Mouse (Mus musculus) urinary bladder, postnatal 25 days (tissue): ENCODE measurements at regions not wholly inside any gene's neighbourhood (a gene's known extent, or its start where the extent isn't known, plus 50 kb on each side); places are given as distances from the start of the nearest gene placed in this dataset.
"Not testable (repeated sequence)": the region's sequence is repeated elsewhere in the genome, so short reads cannot be mapped to it uniquely, and the experiment has no call there.

Experiments used
- DNase-seq: peaks from one replicate; pipeline ENCODE4 v3.0.0; 2022; ENCODE audit warnings: low spot score

DNA sequence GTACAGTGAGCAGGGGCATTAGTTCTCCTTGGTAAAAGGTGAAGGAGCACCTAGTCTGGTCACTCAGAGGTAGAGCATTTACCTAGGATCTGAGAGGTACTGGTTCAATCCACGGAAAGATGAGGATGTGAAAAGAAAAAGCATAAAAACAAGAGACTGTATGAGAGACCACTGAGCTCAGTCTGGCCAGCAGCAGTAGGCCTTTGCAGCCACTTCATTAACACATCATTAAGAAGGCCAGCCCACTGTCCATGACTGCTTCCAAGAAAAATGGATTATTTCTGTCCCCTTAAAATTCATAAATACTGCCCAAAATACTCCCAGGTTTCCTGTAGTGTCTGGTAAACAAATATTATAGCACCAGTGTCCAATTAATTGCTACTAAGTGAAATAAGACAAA, 499.3 kb upstream of the 4930578C19Rik start:
- no peak for DNase-seq

DNA sequence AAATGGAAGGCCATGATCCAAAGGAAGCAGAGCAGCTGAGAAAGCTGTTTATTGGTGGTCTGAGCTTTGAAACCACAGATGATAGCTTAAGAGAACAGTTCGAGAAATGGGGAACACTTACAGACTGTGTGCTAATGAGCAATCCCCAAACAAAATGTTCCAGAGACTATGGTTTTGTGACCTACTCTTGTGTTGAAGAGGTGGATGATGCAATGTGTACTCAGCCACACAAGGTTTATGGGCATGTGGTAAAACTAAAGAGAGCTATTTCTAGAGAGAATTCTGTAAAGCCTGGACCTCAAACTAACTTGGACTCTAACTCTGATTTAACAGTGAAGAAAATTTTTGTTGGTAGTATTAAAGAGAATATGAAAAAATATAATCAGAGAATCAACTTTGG, 481.4 kb upstream of the 4930578C19Rik start:
- DNase-seq = no peak

DNA sequence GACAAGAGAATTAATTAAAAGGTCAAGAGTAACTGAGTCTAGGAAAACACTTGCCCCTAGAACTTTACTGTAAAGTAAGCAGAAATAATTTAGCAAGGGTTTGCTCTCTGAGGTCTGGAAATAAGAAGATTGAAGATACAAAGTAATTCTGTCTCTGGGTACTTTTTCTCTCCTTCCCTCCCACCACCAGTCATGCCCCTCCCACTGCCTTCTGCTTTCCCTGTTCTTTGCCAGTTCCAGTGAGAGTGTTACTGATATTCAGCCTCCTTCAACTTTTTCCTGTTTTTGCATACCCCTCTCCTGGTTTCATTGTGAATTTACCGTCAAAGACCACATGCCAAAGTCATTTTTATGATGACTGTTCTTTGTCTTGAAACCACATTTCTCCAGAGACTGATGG, 472.1 kb upstream of the 4930578C19Rik start:
- DNase-seq = no peak

DNA sequence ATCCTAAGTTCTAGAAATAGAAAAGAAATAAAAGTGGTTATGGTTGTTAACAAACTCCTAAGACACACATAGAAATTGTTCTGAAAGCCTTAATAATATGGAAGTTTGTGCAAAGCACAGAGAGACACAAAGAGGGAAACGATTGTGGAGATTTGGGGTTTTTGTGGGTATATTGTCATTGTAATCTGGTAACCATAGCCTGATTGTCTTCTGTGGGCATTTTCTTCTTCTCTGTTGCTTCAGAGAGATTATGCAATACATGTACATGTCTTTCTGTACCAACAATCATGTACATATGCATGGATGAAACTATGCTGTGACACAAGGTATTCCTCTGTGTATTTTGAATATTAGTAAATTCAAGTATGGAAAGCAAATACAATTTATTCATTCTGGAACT, 461.9 kb upstream of the 4930578C19Rik start:
- DNase-seq = no peak

DNA sequence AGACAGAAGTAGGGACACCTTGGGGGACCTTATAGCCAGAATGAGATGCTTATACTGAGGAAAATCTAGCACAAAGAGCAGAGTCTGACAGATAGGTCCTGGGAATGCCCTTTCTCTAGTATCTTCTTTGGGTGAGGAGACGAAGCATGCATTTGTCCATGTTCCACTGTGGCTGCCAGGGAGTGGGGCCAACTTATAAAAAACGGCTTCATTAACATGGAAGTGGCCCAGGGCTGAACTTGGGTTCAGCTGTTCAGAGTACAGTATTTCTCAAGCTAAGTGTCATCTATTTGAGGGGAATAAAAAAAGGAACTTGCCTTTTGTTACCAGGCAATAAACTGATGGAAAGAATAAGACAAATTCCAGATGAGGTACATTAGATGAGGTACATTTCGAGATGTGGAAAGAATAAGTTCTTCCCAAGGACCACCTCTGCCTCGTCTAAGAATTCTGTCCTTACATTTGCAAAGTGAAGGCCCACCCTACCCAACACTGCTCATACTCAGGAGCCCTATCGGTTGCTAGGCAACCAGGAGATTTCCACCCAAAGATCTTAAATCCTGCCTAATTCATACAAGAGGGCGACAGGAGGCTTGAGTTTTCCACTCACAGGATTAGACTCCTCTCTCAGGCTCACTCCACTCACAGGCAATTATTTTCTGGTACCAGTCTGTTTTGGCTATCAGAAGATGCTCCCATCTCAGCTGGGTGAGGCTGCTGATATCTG, 460.3 kb upstream of the 4930578C19Rik start:
- no peak for DNase-seq

DNA sequence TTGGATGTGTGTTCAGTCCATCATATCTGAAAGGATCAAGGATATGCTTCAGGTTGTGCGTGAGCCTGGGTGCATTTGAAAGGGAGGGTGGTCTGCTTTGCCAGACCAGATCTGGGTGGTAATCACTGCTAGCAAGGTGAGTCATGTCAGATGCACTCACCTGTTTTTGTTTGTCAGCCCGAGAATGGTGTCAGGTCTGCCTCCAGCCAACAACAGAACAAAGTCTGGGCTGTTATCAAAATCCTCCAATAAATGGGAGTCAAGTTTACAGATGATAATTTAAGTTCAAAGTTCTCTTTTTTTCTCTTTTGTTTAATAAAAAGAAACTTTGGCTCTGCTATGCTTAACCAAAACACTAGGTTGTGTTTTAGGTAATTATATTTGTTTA, 421.6 kb upstream of the 4930578C19Rik start:
- no peak for DNase-seq

DNA sequence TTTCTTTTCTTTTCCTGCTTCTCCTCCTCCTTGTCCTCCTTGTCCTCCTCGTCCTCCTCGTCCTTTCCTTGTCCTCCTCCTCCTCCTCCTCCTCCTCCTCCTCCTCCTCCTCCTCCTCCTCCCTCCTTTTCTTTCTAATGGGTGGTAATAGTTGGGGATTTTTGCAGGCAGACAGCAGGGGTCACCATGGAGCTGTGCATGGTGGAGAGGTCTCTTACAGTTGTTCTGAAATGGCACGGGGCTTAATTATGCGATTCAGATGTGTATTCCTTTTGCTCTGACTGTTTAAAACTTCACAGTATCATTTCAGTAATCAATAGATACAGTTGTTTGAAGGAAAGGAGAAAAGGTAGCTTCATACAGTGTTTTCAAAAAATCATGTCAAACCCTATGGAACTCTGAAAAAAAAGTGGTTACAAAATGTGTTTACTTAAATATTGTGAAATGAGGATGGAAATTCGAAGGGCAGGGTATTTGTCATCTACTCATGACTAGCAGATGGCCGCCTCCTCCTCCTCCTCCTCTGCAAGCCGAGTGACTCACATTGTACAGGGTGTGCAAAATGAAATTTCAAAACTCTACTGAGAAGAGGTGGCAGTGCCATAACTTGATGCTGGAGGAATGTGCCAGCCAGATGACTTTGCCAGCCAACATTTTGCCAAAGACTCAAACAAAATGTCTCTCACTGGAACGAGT, 421.0 kb upstream of the 4930578C19Rik start:
- peak; percentile 8 for DNase-seq

DNA sequence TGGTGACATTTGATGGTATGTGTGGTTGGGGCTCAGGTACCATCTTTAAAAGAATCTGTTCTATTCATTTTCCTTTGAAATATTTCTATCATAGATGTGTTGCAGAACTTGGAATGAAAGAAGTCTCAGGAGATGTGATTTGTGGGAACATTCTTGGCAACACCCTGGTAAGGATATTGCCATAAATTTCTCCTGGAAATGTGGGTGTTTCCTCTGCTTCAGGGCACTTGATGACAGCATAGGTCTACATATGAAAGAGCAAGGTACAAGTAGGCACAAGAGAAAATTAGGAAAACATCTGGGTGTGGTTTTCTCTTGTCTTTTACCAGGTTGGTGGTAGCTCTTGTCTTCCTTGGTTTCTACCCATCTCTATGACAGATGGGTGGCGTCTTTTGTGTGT, 414.5 kb upstream of the 4930578C19Rik start:
- DNase-seq = no peak

DNA sequence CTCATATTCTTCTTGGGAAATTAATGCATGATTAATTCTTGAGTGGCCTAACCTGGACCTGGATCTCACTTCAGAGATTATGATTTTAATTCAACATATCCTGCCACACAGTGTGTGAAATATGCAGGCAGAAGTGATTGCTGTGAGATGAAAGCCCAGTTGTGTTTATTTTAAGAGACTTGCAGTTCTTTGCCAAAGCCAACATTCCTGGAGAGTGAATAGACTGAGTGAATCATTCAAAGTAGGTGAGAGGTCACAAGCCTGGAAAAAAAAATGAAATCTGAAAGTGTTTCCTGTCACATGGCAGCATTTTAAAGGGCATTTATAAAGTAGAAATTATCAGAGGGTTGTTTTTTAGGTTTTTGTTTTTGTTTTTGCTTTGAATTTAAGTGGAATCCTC, 412.9 kb upstream of the 4930578C19Rik start:
- no peak for DNase-seq

DNA sequence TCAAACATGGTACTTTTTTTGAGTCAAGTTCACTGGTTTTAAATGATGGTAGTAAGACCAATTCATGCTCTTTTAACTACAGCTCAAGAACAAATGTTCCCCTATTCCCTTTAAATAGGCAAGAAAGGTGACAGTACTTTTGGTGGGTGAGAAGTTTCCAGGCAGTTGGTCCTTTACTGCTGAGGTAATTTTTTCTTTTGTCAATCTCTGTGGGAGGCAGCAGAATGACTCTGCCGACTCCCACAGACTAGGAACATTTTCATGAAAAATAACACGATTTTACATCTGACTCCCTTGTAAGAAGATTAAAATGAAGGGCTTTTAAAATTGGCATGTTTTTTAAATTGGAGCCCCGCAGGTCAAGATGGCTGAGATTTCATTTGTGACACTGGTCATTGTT, 377.5 kb upstream of the 4930578C19Rik start:
- DNase-seq = no peak

DNA sequence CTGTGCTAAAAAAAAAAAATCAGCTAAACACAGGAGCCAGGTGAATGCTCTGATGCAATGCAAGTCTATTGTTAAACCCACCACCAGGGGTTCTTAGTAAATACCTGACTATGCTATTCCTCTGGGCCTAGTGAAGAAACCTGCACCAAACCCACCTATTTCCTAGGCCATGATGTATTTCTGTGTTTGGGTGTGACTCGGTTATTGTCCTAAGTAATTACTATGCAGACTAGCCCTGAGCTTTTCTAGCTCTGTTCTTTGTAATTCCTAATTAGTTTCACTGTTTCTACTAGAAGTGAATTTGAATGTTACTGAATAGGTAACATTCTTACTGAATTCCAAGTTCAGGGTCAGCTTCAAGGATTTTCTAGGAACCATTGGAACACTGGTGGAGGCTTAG, 363.8 kb upstream of the 4930578C19Rik start:
- not testable (repeated sequence) for DNase-seq

DNA sequence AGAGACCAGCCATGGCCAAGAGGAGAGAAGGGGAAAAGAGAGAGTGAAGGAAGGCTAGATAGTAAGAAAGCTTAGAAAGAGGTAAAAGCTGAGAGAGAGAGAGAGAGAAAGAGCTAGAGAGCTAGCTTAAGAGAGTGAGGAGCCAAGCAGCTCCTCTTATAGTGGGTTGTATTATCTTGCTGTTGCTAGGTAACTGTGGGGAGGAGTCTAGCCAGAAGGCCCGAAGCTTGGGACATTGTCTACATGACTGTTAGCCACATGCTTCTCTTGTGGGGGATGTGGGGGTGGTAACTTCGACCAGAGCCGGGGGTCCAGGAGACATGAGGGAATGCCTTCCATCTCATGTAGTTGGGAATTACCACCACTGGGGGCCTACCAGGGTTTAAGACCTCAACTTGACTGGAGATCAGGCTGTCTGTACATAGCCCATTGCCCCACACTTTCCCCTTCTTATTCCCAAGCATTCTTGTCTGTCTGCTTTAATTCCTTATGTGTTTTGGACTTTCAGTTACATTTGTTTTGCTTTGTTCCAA, 353.3 kb upstream of the 4930578C19Rik start:
- DNase-seq = no peak
